Mouse (Mus musculus) forelimb bud, embryonic 11.5 days (tissue): ENCODE measurements around the gene Atxn1.

Experiments used
- DNase-seq: peaks from one replicate; pipeline ENCODE4 v3.0.0-alpha.2; 2012; ENCODE audit warnings: low read depth, low spot score

Atxn1 gene

DNA sequence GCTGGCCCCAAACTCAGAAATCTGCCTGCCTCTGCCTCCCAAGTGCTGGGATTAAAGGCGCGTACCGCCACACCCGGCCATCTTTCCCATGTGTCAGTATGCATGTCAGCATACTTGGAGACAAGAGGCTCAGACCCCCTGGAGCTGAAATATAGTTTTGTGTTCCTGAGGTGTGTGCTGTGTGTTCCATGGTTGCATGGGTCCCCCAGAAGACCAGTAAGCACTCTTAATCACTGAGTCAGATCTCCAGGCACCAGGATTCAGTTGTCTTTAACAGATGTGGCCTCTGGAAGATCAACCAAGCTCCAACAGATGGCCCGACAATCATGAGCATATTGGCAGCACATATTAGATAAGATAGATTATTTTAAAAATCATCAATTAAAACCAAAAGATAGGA is 62.4 kb downstream of the Atxn1 start:
- DNase-seq, result no peak

GRCm38 (mm10) chr13:45900776-45901175 is 64.0 kb downstream of the Atxn1 start:
- no peak for DNase-seq

DNA sequence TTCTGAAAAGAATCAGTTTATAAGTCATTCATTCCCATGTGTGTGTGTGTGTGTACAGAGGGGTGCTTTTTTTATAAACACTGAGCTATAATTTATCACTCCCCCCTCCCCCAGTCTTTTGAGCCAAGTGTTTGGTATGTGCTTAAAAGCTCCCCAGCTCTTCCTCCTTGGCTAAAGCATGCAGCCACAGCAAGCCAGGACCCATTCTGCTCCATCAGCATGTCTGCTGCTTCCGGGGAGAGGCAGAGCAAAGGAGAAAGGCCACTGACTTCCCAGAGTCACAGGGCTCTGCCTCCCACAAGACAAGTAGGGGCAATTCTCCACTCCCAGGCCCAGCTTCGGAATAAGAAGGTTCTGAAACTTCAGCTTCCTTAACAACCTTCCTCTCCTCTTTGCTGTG is 67.2 kb downstream of the Atxn1 start:
- no peak for DNase-seq

- no peak for DNase-seq
Measured at GRCm38 (mm10) chr13:45894760-45895159, 70.0 kb downstream of the Atxn1 start.

- no peak for DNase-seq
Measured at GRCm38 (mm10) chr13:45894234-45894633, 70.6 kb downstream of the Atxn1 start.

DNA sequence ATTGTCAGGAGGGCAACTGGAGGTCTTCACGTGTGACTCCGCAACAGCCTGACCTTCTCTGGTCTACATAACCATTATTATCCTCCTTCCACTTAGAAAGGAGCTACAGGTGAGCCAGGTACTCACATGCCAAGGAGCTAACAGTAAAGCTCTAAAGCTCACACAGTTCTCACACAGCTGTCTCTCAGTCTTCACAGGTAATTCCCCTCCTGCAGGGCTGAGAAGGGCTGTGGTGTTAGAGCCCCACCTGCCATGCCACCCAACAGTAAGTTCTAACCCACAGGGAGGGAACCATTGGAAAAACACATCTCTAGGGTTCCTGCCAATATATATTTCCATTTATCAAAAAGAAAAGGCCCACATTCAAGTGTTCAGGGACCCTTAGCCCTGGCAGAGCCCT is 73.7 kb downstream of the Atxn1 start:
- DNase-seq, result no peak

GRCm38 (mm10) chr13:45888953-45889749 is 75.7 kb downstream of the Atxn1 start:
- DNase-seq, result no peak

DNA sequence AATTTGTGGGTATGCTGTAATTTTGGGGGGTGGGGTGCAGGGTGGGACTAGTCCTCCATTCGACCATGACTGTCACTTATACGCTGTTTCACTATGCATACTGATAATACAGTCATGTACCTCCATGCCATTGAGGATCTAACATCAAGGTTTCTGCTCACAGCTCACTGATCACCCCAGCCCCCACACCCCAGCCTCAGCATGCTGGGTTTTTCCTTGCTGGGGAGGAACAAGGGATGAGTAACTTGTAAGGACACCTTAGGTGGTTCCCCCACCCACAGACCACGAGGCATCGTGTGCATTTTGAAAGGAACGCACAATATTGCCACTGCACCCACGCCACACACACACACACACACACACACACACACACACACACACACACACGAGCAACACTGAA is 79.9 kb downstream of the Atxn1 start:
- no peak for DNase-seq

DNA sequence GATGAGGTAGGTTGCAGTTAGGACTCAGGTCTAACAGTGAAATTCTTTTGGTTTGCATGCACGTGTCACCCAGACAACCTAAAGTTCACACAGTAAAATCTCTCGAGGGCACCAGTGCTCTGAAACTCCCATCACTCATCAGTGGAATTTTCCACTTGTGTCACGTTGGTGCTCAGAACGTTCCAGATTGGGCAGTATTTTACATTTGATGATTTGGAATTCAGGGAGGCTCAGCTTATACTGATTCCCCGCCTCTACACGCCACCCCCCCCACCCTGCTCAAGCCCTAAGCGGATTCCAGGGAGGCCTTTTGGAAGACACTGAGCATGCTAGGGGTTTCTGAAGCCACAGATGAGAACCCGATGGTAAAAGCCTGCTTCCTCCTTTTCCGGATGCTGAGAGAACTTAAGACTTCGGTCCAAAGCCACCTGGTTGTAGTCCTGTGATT is 81.0 kb downstream of the Atxn1 start:
- no peak for DNase-seq

DNA sequence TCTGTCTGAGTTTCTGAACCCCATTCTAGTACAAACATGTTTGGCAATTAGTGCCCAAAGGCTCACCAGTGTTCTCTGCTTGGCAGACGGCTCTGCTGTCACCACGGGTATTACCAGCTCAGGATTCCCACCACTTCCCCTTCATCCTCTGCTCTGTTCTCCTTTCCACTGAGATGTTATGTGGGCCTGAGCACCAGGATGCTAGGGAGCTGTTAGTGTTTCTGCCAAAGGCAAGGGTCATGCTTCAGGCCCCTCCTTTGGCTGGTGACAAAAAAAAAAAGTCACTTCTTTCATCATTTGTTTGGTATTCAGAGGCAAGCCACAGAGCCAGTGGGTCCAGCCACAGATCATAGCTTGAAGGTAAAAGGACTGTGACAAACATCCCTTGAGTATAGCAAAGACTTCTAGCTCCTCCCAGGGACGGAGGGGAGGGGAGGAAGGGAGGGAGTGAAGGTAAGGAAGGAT is 81.8 kb downstream of the Atxn1 start:
- no peak for DNase-seq

DNA sequence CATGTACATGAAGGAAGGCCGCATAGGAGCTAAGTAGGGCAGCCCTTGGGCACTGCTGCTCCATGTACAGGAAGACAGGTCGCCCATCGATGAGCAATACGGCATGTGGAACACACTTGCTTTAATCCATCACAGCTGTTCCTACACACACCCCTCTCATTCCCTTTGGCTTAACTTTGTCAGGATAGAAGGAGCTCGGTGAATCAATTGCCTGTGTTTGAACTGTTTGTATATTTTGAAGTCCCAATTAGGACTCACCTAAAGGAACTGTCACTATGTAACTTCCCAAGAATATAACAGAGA is 84.3 kb downstream of the Atxn1 start:
- DNase-seq, result no peak

- no peak for DNase-seq
Measured at GRCm38 (mm10) chr13:45879746-45880542, 84.9 kb downstream of the Atxn1 start.

DNA sequence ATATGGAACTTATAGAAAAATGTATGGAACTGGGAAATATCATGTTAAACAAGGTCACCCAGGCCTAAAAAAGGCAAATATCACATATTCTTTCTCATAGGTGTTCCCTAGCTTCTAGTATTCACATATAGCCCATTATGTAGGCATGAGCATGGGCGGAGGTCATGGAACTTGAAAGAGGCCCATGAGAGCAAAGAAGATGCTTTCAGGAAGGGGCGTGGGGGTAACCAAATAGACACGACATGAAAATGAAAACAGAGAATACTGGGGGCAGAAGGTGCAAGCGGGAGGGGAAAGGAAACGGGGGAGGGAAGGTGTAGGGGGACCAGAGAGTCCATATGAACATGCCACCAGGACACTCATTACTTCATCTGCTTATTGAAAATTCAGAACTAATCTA is 87.9 kb downstream of the Atxn1 start:
- no peak for DNase-seq

- no peak for DNase-seq
Measured at GRCm38 (mm10) chr13:45876368-45876760, 88.4 kb downstream of the Atxn1 start.

DNA sequence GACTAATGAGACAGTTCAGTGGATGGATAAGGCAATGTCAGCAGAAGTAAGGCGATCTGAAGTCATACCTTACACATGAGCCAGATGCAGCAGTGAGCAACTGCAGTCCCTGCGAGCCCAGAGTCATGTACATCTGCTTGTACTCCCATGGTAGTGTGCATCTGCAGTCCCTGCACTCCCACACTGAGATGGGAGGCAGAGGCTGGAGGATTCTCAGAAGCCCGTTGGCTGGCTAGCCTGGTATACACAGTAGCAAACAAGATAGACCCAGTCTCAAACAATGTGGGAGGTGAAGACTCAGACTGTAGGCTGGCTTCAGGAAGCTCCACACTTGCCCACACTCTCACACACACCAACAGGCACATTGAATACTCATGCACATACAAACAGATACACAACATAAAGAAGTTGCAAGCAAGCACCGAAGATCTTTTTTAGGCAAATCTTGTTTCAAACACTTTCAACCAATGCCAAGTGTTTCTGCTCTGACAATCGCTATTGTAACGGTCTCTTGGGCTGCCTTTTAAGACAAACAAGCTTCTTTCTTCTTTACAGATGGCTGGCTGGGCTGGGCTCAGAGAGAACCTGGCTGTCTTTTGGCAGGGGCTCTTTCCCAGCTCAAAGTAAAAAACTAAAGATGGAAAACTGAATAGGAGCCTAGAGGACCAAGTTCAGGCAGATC is 89.0 kb downstream of the Atxn1 start:
- no peak for DNase-seq

- DNase-seq, result no peak
Measured at GRCm38 (mm10) chr13:45874196-45874595, 90.6 kb downstream of the Atxn1 start.

DNA sequence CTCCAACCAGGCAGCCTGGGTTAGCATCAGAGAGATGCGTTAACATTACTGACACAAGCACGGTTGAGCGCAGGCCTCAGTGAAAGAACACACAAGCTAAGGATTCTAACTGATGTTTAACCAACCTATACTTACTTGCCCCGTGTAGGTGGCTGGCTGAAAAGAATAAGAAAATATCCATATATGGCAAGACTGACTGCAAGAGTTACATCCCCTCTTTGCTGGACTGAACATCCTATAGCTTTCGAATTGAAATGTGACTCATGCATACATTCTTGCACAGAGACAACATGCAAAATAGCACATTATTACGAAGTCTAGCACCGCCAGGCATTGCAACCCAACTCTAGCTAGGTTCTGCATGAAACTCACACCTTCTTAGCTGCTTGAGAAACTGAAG is 91.8 kb downstream of the Atxn1 start:
- no peak for DNase-seq

- no peak for DNase-seq
Measured at GRCm38 (mm10) chr13:45872041-45872746, 92.6 kb downstream of the Atxn1 start.

DNA sequence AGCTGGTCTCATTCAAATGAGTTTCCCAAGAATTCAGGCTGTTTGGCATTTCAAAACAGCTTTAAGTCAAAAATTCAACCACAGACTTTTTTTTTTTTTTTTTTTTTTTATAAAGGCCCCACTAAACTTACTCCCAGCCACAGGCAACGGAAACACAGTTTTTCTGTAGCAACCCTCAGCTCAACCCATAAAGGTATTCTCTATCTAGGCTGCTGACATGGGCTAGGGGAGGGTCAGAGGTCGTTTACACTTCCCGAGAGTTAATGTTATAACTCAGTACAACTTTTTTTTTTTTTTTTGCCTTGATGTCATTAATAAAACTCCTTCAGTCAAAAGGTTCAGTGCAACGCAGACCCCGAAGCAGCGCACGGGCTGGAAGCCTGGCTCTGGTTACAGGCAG is 93.3 kb downstream of the Atxn1 start:
- DNase-seq, result no peak

DNA sequence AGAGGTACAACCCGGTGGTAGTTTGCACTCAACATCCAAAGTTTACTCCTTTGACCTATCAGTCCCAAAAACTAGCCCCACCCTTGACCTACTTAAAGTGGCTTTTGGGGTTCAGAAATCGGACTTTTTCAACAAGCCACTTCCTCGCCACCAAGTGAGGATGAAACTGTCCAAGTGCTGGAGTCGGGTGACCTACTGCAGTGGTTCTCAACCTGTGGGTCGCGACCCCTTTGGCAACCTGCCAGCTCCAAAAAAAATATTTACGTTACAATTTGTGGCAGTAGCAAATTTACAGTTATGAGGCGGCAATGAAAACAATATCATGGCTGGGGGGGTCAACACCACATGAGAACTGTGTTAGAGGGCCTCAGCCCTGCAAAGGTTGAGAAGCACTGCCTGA is 95.9 kb downstream of the Atxn1 start:
- DNase-seq, result no peak

DNA sequence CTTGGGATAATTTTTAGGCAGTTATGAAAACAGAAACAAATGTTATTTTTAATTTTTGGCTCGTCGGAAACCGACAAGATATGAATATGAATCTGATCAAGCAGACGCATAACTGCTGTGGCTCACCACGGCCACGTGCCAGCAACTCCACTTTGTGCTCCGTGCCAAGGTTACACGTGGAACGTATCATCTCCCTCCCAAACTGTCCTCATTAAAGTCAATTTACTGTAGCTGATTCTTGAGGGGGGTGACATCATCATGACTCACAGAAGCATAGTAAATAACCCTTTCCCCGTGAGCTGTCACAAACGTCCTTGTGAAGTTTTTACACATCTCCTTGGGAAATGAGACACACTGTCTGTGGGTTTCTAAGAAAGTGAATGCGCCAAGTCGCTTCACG is 97.5 kb downstream of the Atxn1 start:
- no peak for DNase-seq
